Mouse (Mus musculus) CD4-positive naive resting alpha-beta T cell, adult 57 days (primary cell): ENCODE data around the gene Rtl8c. TPM values are rescaled to one million over a fixed set of nuclear protein-coding genes. Genes with fewer than 3 reads are reported as not detected.

Source experiments
- total RNA-seq: library from RNA; stranded (reverse); gene quantifications from one replicate; pipeline ENCODE4 v1.2.4, GENCODE M21; 2023

The Rtl8c gene
- 17.4 TPM for total RNA-seq

GRCm38 (mm10) chrX:53607242-53608121, at the start of gene Rtl8c:
TSS of gene Rtl8c (plus strand) at chrX:53608032.

GRCm38 (mm10) chrX:53608879-53609278, 1.0 kb downstream of the Rtl8c start, which contains the start of gene Gm14597:
TSS of gene Gm14597 (minus strand) at chrX:53608979.

GRCm38 (mm10) chrX:53642980-53643961, 35.4 kb downstream of the Rtl8c start, which contains the start of gene Rtl8a:
TSS of gene Rtl8a (minus strand) at chrX:53643682.

Other genes with a start within 250 kb of the Rtl8c start
- gene Mospd1, start 237.5 kb upstream of the Rtl8c start, total RNA-seq, result 11.2 TPM
- not detected for gene Etd, start 173.1 kb upstream of the Rtl8c start, total RNA-seq
- gene Gm14597, start 947 bp downstream of the Rtl8c start, total RNA-seq, result not detected
- gene Rtl8a, start 35.6 kb downstream of the Rtl8c start, total RNA-seq, result 49.4 TPM
- 25.6 TPM for gene Rtl8b, start 62.4 kb downstream of the Rtl8c start, total RNA-seq
- gene 4930502E18Rik, start 116.8 kb downstream of the Rtl8c start, total RNA-seq, result not detected
- not detected for gene 1700013H16Rik, start 149.8 kb downstream of the Rtl8c start, total RNA-seq
- gene Zfp36l3, start 168.4 kb downstream of the Rtl8c start, total RNA-seq, result not detected
- not detected for gene Xlr, start 189.7 kb downstream of the Rtl8c start, total RNA-seq